Mouse (Mus musculus): ENCODE data around the gene Alox15. TPM values are rescaled to one million over a fixed set of nuclear protein-coding genes. Genes with fewer than 3 reads are reported as not detected.
A peak's percentile ranks its signal among the peaks of the same experiment; 100 is the strongest.

Alox15 gene
- total RNA-seq (2014; rRNA removed; ENCODE audit: low replicate concordance) (0.23 TPM in 1 of 2 replicates, not detected in the other), polyA plus RNA-seq (2015; fragmentation: Nextera tagmentation; extraction: Ambion mirVana) (0.11 and 0.22 TPM in 2 replicates)

GRCm38 (mm10) chr11:70351868-70352267 is at the start of gene Alox15:
Alox15 (minus strand) TSS chr11:70352031.
- Histone ChIP-seq H3K9me3 (replicated peaks; ENCODE audit: control insufficient read depth, low read length) (no peaks in the 10 kb centered on the region), H3K9ac (replicated peaks; ENCODE audit: low read depth, low read length) (no peak within 1 kb of the TSS), H3K4me1 (ENCODE audit: control insufficient read depth, insufficient read depth) (no peaks in the 10 kb centered on the region), H3K27ac (ENCODE audit: low read depth) (no peak within 1 kb of the TSS), H3K27me3 (ENCODE audit: control insufficient read depth, insufficient read depth, low read length) (peaks cover 60% of the 10 kb centered on the region), H3K36me3 (replicated peaks; ENCODE audit: control insufficient read depth, insufficient read depth, low read length) (no peaks in the 10 kb centered on the region), H3K4me3 (ENCODE audit: low read depth, low read length) (peak within 1 kb of the TSS; percentile 33), H3K4me2 (ENCODE audit: low read depth, low read length) (peak within 1 kb of the TSS; percentile 56)
- ATAC-seq (ENCODE audit: insufficient read depth, low read depth): no peak
- DNase-seq (ENCODE audit: low spot score): no peak
- no peak for TF ChIP-seq CTCF (IDR thresholded peaks at IDR 0.05; ENCODE audit: low read depth)
- TF ChIP-seq EP300 (IDR thresholded peaks at IDR 0.05; ENCODE audit: low read depth): no peak
- WGBS: 1% methylated on average over 19 of the region's 19 CpGs

- H3K9ac ChIP-seq (replicated peaks; ENCODE audit: low read depth, low read length): no peak overlapping the region
- TF ChIP-seq EP300 (IDR thresholded peaks at IDR 0.05; ENCODE audit: low read depth) (no peak), CTCF (IDR thresholded peaks at IDR 0.05; ENCODE audit: low read depth) (no peak)
- no peaks in the 10 kb centered on the region for H3K27me3 ChIP-seq (ENCODE audit: control insufficient read depth, insufficient read depth, low read length)
- no peak overlapping the region for H3K4me2 ChIP-seq (ENCODE audit: low read depth, low read length)
- no peak overlapping the region for H3K27ac ChIP-seq (ENCODE audit: low read depth)
- H3K36me3 ChIP-seq (replicated peaks; ENCODE audit: control insufficient read depth, insufficient read depth, low read length): peaks cover 36% of the 10 kb centered on the region
- H3K9me3 ChIP-seq (replicated peaks; ENCODE audit: control insufficient read depth, low read length): no peaks in the 10 kb centered on the region
- no peak overlapping the region for H3K4me3 ChIP-seq (ENCODE audit: low read depth, low read length)
- DNase-seq (ENCODE audit: low spot score): no peak
- no peaks in the 10 kb centered on the region for H3K4me1 ChIP-seq (ENCODE audit: control insufficient read depth, insufficient read depth)
- ATAC-seq (ENCODE audit: insufficient read depth, low read depth): no peak
- 70% methylated on average over 5 of the region's 5 CpGs for WGBS
Measured at GRCm38 (mm10) chr11:70389421-70389820, 37.6 kb upstream of the Alox15 start.

- Histone ChIP-seq H3K27ac (ENCODE audit: low read depth) (no peak overlapping the region), H3K9me3 (replicated peaks; ENCODE audit: control insufficient read depth, low read length) (no peaks in the 10 kb centered on the region), H3K4me3 (ENCODE audit: low read depth, low read length) (no peak overlapping the region), H3K4me2 (ENCODE audit: low read depth, low read length) (no peak overlapping the region), H3K4me1 (ENCODE audit: control insufficient read depth, insufficient read depth) (no peaks in the 10 kb centered on the region), H3K36me3 (replicated peaks; ENCODE audit: control insufficient read depth, insufficient read depth, low read length) (peaks cover 19% of the 10 kb centered on the region), H3K27me3 (ENCODE audit: control insufficient read depth, insufficient read depth, low read length) (no peaks in the 10 kb centered on the region), H3K9ac (replicated peaks; ENCODE audit: low read depth, low read length) (no peak overlapping the region)
- no peak for DNase-seq (ENCODE audit: low spot score)
- no peak for ATAC-seq (ENCODE audit: insufficient read depth, low read depth)
- TF ChIP-seq CTCF (IDR thresholded peaks at IDR 0.05; ENCODE audit: low read depth) (no peak), EP300 (IDR thresholded peaks at IDR 0.05; ENCODE audit: low read depth) (no peak)
- 69% methylated on average over 5 of the region's 5 CpGs for WGBS
Measured at GRCm38 (mm10) chr11:70387436-70387835, 35.6 kb upstream of the Alox15 start.

GRCm38 (mm10) chr11:70384136-70384535 is 32.3 kb upstream of the Alox15 start:
- WGBS: 73% methylated on average over 3 of the region's 3 CpGs
- Histone ChIP-seq H3K4me3 (ENCODE audit: low read depth, low read length) (no peak overlapping the region), H3K9me3 (replicated peaks; ENCODE audit: control insufficient read depth, low read length) (no peaks in the 10 kb centered on the region), H3K4me1 (ENCODE audit: control insufficient read depth, insufficient read depth) (no peaks in the 10 kb centered on the region), H3K4me2 (ENCODE audit: low read depth, low read length) (no peak overlapping the region), H3K9ac (replicated peaks; ENCODE audit: low read depth, low read length) (no peak overlapping the region), H3K27me3 (ENCODE audit: control insufficient read depth, insufficient read depth, low read length) (no peaks in the 10 kb centered on the region), H3K36me3 (replicated peaks; ENCODE audit: control insufficient read depth, insufficient read depth, low read length) (0 out of 2 replicates have a peak, but pooled peaks cover 5% of the 10 kb centered on the region), H3K27ac (ENCODE audit: low read depth) (no peak overlapping the region)
- TF ChIP-seq EP300 (IDR thresholded peaks at IDR 0.05; ENCODE audit: low read depth) (no peak), CTCF (IDR thresholded peaks at IDR 0.05; ENCODE audit: low read depth) (no peak)
- DNase-seq (ENCODE audit: low spot score): no peak
- no peak for ATAC-seq (ENCODE audit: insufficient read depth, low read depth)

GRCm38 (mm10) chr11:70381330-70381729 is 29.5 kb upstream of the Alox15 start:
- no peaks in the 10 kb centered on the region for H3K9me3 ChIP-seq (replicated peaks; ENCODE audit: control insufficient read depth, low read length)
- H3K27ac ChIP-seq (ENCODE audit: low read depth): no peak overlapping the region
- no peak for DNase-seq (ENCODE audit: low spot score)
- no peak overlapping the region for H3K4me2 ChIP-seq (ENCODE audit: low read depth, low read length)
- 69% methylated on average over 2 of the region's 2 CpGs for WGBS
- ATAC-seq (ENCODE audit: insufficient read depth, low read depth): no peak
- no peak for TF ChIP-seq EP300 (IDR thresholded peaks at IDR 0.05; ENCODE audit: low read depth)
- no peak for TF ChIP-seq CTCF (IDR thresholded peaks at IDR 0.05; ENCODE audit: low read depth)
- H3K27me3 ChIP-seq (ENCODE audit: control insufficient read depth, insufficient read depth, low read length): no peaks in the 10 kb centered on the region
- 0 out of 2 replicates have a peak, but pooled peaks cover 5% of the 10 kb centered on the region for H3K36me3 ChIP-seq (replicated peaks; ENCODE audit: control insufficient read depth, insufficient read depth, low read length)
- no peaks in the 10 kb centered on the region for H3K4me1 ChIP-seq (ENCODE audit: control insufficient read depth, insufficient read depth)
- no peak overlapping the region for H3K4me3 ChIP-seq (ENCODE audit: low read depth, low read length)
- no peak overlapping the region for H3K9ac ChIP-seq (replicated peaks; ENCODE audit: low read depth, low read length)

GRCm38 (mm10) chr11:70380478-70381005 is 28.7 kb upstream of the Alox15 start:
- TF ChIP-seq EP300 (IDR thresholded peaks at IDR 0.05; ENCODE audit: low read depth) (no peak), CTCF (IDR thresholded peaks at IDR 0.05; ENCODE audit: low read depth) (no peak)
- 4% methylated on average over 1 of the region's 1 CpGs for WGBS
- Histone ChIP-seq H3K27me3 (ENCODE audit: control insufficient read depth, insufficient read depth, low read length) (no peaks in the 10 kb centered on the region), H3K27ac (ENCODE audit: low read depth) (no peak overlapping the region), H3K36me3 (replicated peaks; ENCODE audit: control insufficient read depth, insufficient read depth, low read length) (0 out of 2 replicates have a peak, but pooled peaks cover 5% of the 10 kb centered on the region), H3K4me3 (ENCODE audit: low read depth, low read length) (no peak overlapping the region), H3K4me2 (ENCODE audit: low read depth, low read length) (no peak overlapping the region), H3K4me1 (ENCODE audit: control insufficient read depth, insufficient read depth) (no peaks in the 10 kb centered on the region), H3K9me3 (replicated peaks; ENCODE audit: control insufficient read depth, low read length) (no peaks in the 10 kb centered on the region), H3K9ac (replicated peaks; ENCODE audit: low read depth, low read length) (no peak overlapping the region)
- DNase-seq (ENCODE audit: low spot score) (no peak), ATAC-seq (ENCODE audit: insufficient read depth, low read depth) (no peak)
